Mouse (Mus musculus) NIH3T3 (cell line): ENCODE data around the gene Tmem117.

Source experiments
- DNase-seq: peaks from one replicate; pipeline ENCODE4 v3.0.0-alpha.2; 2012; ENCODE audit warnings: low read depth

The Tmem117 gene

GRCm38 (mm10) chr15:94895681-94896080 lies 266.6 kb downstream of the Tmem117 start:
- no peak for DNase-seq

- DNase-seq = peak; percentile 3
Observed at GRCm38 (mm10) chr15:94903188-94903587, 274.2 kb downstream of the Tmem117 start.

- DNase-seq = no peak
Observed at GRCm38 (mm10) chr15:94904672-94905407, 275.8 kb downstream of the Tmem117 start.

- no peak for DNase-seq
Observed at GRCm38 (mm10) chr15:94921672-94922071, 292.6 kb downstream of the Tmem117 start.

GRCm38 (mm10) chr15:94927986-94928385 lies 299.0 kb downstream of the Tmem117 start:
- no peak for DNase-seq

GRCm38 (mm10) chr15:94930743-94931142 lies 301.7 kb downstream of the Tmem117 start:
- DNase-seq = no peak

- DNase-seq = no peak
Observed at GRCm38 (mm10) chr15:94933044-94933443, 304.0 kb downstream of the Tmem117 start.

- DNase-seq = no peak
Observed at GRCm38 (mm10) chr15:94933480-94933879, 304.4 kb downstream of the Tmem117 start.

- DNase-seq = no peak
Observed at GRCm38 (mm10) chr15:94941954-94942353, 312.9 kb downstream of the Tmem117 start.

GRCm38 (mm10) chr15:94942465-94942864 lies 313.4 kb downstream of the Tmem117 start:
- no peak for DNase-seq

- no peak for DNase-seq
Observed at GRCm38 (mm10) chr15:94943891-94944290, 314.9 kb downstream of the Tmem117 start.

GRCm38 (mm10) chr15:94951382-94952048 lies 322.5 kb downstream of the Tmem117 start:
- no peak for DNase-seq

- DNase-seq = no peak
Observed at GRCm38 (mm10) chr15:94956697-94957096, 327.7 kb downstream of the Tmem117 start.

GRCm38 (mm10) chr15:94957202-94957601 lies 328.2 kb downstream of the Tmem117 start:
- DNase-seq = no peak

- no peak for DNase-seq
Observed at GRCm38 (mm10) chr15:94967004-94967403, 338.0 kb downstream of the Tmem117 start.

- DNase-seq = no peak
Observed at GRCm38 (mm10) chr15:94968403-94969180, 339.6 kb downstream of the Tmem117 start.

- DNase-seq = no peak
Observed at GRCm38 (mm10) chr15:94981798-94982197, 352.8 kb downstream of the Tmem117 start.

- DNase-seq = no peak
Observed at GRCm38 (mm10) chr15:94995352-94995751, 366.3 kb downstream of the Tmem117 start.

- DNase-seq = no peak
Observed at GRCm38 (mm10) chr15:95005121-95005824, 376.2 kb downstream of the Tmem117 start.

- DNase-seq = no peak
Observed at GRCm38 (mm10) chr15:95022251-95022650, 393.2 kb downstream of the Tmem117 start.

GRCm38 (mm10) chr15:95024401-95024800 lies 395.4 kb downstream of the Tmem117 start:
- DNase-seq = no peak

GRCm38 (mm10) chr15:95028862-95029486 lies 399.9 kb downstream of the Tmem117 start:
- no peak for DNase-seq
